Mouse (Mus musculus) kidney, postnatal 14 days (tissue): ENCODE data around the gene Rxra.

ENCODE experiments used
- DNase-seq: peaks from one replicate; pipeline ENCODE4 v3.0.0; 2022; ENCODE audit warnings: mixed read lengths

Rxra gene

GRCm38 (mm10) chr2:27676106-27676477 is at the start of gene Rxra:
Gene Rxra, plus strand, starts transcription at chr2:27676440.
- DNase-seq, result peak; percentile 86

- DNase-seq, result peak; percentile 73
These were observed 49.6 kb upstream of the Rxra start for GRCm38 (mm10) chr2:27626604-27627003.

- DNase-seq, result no peak
These were observed 45.5 kb upstream of the Rxra start for GRCm38 (mm10) chr2:27630601-27631285.

DNA sequence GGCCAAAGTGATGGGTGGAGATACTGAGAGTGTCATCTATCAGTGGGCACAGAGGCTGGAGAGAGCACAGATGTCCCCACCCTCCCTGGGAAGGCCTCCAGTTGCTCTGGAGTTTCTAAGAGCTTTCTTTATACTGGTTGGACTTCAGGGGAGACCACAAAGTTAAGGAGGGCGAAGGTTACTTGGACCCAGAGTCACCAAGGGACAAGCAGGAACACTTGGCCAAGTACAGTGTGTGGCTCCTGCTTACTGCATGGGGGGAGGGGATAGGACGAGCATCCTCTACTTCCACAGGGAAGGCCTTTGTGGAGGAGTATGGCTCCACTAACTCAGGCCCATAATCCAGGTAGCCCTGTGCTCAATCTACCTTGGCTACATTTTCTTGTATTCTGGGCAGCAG is 42.8 kb upstream of the Rxra start:
- no peak for DNase-seq

GRCm38 (mm10) chr2:27634018-27634417 is 42.2 kb upstream of the Rxra start:
- no peak for DNase-seq

- no peak for DNase-seq
These were observed 41.0 kb upstream of the Rxra start for GRCm38 (mm10) chr2:27635147-27635738.

DNA sequence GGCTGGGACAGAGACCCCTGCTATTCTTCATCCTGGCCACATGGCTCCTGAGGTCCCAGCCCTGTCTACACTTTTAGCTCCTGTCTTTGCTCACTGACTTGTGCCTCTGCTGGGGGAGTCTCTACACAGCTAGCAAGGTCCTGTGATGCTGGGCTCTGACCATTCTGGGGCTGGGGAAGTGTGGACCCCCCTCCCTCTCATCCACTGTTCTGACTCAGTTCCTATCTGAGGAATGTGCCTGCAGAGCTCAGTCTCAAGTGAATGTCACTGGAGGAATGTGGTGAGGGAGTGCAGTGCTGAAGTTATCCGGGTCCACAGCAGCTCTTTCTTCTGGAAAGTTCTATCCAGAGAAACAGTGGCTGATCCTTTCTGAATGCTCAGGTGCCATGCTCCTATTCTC is 39.4 kb upstream of the Rxra start:
- no peak for DNase-seq

GRCm38 (mm10) chr2:27637281-27637896 is 38.9 kb upstream of the Rxra start:
- no peak for DNase-seq

- DNase-seq, result no peak
These were observed 36.5 kb upstream of the Rxra start for GRCm38 (mm10) chr2:27639631-27640334.

DNA sequence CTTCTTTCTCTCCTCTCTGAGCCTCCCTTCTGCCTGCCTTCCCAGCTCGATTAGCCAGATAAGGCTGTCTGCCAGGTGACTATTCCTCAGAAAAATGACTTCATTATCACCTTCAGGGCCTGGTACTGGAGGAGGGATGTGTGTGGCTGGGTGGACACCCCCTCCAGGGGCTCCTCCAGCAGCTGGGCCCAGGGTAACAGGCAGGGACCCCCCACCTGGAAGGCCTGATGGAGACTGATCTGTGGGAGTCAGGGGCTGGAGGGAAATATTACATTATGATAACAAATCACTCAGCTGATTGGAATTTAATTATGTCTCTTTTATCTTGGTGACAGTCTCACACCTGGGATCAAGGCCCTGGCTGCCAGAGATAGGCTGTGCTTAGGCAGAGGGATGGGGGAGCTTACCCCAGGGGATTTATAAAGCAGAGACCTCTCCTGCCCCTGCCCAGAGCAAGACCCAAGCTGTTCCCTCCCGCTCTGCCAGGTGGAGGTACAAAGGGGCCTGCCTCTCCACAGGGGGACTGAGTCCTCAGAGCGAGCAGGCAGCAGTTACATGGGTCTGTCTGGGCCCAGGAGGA is 35.2 kb upstream of the Rxra start:
- DNase-seq, result no peak

DNA sequence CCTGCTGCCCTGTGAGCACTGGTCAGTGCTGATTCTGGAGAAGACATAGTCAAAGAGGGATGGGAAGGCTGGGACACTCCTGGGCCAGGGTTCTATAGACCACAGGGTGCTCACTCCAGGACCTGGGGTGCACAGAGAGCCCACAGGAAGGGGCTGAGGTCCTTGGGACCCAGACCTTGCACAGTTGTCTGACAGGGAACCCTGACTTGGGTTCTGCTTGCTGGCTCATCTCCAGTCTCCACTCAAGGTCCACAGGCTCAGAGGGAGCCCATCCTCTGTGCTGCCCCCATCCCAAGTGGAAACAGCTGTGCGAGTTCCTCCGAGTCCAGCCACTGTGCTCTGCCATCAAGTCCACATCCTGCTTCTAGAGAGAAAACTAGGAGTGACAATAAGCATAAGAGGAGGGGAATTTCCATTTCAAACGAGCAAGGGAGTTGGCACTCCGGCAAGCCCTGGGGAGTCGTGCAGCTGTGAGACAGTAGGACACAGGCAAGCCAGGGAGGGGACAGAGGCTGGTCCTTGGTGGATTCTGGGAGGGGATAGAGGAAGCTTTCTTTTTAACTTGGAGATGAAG is 31.6 kb upstream of the Rxra start:
- DNase-seq, result peak; percentile 55

GRCm38 (mm10) chr2:27645471-27645870 is 30.8 kb upstream of the Rxra start:
- no peak for DNase-seq

- DNase-seq, result peak; percentile 34
These were observed 26.2 kb upstream of the Rxra start for GRCm38 (mm10) chr2:27649862-27650661.

DNA sequence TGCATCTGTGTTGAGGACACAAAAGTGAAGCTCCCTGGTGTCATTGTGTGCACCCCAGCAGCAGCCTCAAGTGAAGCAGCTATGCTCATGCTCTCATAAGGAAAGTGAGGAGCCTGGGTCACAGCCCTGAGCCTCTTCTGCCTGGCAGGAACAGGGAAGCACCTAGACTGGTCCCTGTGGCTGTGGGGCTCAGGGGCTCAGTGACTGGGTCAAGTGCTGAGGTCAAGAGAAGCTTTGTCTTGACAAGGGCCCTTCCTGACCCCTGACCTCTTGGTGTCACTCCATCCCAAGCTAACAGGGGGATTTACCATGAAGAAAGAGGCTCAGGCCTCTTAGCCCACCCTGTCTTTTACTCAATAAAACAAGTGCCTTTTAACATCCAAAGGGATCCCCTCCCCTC is 25.2 kb upstream of the Rxra start:
- no peak for DNase-seq

GRCm38 (mm10) chr2:27653496-27654030 is 22.7 kb upstream of the Rxra start:
- no peak for DNase-seq

DNA sequence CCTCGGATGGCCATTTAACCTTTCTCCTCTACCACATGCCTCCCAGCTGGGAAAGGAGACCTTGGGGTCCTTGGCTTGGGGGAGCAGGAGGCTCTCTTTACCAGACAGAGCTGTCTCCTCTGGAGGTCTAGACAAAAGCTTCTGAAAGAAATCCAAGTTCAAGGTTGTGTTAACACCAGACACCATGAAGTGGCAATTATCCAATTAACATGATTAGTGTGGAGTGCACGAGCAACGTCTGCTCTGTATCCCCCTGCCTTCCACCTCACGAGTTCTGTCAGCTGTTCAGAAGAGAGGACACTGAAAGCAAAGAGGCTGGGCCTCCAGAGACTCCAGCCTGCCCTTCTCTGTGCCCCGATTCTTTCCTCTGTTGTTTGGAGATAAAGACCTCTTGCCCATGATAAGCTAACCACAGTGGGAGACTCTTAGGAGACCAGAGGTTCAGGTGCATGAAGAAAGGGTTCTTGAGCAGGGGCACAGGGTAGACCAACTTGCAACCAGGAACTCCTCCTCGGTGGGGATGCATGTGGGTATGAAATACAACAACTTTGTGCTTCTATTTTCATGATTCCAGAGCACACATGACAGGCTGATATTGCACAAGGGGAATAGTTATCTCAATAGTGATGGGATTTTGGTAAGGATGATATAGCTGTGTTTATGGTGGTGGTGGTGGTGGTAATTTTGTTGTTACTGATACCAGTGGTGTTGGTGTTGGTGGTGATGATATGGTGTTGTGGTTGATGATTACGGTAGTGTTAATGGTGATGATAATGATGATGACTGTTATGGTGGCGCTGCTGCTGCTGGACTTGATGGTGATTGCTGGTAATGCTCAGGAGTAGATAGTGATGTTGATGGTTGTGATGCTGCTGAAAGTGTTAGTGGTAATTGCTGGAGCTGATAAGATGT is 21.7 kb upstream of the Rxra start:
- DNase-seq, result no peak

GRCm38 (mm10) chr2:27656576-27656975 is 19.7 kb upstream of the Rxra start:
- no peak for DNase-seq

DNA sequence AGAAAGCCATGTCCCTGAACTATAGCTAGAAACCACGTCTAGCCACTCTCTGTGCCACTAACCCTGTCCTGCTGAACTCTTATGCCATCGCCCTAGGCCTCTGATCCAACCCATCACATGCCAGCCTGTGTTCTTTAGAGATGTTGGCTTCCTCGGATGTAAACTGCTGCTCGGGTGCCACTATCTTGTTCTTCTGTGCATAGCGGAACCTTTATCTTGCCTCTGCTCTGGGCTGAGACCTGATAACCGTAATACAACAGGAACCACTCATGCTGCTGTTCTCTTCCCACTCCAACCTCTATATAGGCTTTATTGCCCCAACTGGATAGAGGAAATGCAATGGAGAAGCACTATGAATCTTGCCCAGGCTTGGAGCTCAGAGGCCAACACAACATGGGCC is 11.0 kb upstream of the Rxra start:
- DNase-seq, result no peak

DNA sequence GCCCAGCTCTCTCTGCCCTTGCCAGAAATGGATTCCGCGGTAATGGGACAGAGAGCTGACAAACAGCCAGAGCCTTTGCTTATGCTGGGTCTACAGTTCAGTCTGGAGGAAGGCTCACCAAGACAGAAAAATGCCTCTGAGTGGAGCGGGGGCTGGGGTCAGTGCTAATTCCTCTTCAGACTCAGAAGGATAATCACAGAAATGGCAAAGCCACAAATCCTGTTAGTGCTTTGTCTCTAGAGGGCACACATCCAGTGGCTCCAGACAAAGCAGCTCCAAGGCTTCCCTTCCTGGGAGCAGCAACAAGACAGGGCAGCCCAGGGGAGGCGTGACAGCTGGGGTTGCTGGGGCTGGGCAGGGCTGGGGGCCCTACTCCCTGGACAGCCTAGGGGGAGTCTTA is 9.5 kb upstream of the Rxra start:
- no peak for DNase-seq

DNA sequence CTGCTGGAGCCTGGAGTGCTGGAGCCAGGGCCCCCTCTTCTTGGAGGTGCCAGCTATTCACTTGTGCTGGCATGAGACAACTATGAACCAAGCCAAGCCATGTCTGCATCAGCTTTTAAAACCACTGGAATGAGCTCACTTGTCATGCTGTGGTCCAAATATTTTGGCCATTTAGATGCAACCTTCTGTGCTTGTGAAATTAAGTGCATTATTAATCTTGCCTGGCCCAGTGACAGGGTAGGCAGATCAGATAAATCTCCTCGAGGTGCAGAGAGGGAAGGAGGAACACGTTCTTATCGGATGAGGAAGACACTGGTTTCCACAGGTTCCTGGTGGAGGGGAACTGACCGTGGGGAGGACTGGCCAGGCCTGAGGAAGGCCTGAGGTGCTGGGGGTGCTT is 8.6 kb upstream of the Rxra start:
- no peak for DNase-seq

GRCm38 (mm10) chr2:27670746-27671145 is 5.5 kb upstream of the Rxra start:
- DNase-seq, result no peak
